Mouse (Mus musculus) fibroblast of lung, adult 2 months (primary cell): ENCODE data around the gene Ssh2.
"Not testable (repeated sequence)": the region's sequence is repeated elsewhere in the genome, so short reads cannot be mapped to it uniquely, and the experiment has no call there.

Source experiments
- DNase-seq: peaks from one replicate; pipeline ENCODE4 v3.0.0-alpha.2; 2011; ENCODE audit warnings: low read depth

Ssh2 gene

DNA sequence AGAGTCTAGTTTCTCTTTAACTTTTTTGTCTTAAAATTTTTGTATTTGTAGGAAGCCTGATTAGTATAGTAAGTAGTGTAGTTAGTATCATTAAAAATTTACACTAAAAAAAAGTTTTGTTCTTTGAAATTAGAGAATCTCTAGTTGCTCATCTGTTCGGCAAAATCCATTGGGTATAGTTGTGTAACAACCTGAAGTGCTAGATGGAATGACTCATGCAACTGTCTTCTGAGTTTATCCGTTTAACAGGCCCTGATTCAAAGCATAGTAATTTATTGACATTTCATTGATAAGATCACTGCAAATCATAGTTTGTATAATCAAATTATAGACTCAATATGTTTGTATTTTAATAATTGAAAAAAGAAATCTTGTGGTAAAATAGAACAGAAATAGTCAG lies 14.7 kb downstream of the Ssh2 start:
- DNase-seq = no peak

GRCm38 (mm10) chr11:77231514-77231913 lies 15.4 kb downstream of the Ssh2 start:
- no peak for DNase-seq

DNA sequence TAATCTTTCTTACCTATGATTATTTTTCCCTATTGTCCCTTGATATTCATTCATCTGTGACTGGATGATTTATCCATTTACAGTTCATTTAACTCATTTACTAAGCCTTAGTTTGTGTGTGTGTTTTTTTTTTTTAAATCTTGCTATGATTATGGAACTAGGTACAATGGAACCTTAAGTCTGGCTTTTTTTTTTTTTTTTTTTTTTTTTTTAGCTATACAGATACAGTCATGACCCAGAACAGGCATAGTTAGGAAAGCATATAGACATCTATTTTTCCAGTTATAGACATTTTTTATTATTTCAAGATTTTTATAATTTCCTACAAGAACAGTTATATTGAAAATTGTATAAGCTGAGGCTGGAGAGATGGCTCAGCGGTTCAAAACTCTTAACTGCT lies 19.2 kb downstream of the Ssh2 start:
- DNase-seq = no peak

DNA sequence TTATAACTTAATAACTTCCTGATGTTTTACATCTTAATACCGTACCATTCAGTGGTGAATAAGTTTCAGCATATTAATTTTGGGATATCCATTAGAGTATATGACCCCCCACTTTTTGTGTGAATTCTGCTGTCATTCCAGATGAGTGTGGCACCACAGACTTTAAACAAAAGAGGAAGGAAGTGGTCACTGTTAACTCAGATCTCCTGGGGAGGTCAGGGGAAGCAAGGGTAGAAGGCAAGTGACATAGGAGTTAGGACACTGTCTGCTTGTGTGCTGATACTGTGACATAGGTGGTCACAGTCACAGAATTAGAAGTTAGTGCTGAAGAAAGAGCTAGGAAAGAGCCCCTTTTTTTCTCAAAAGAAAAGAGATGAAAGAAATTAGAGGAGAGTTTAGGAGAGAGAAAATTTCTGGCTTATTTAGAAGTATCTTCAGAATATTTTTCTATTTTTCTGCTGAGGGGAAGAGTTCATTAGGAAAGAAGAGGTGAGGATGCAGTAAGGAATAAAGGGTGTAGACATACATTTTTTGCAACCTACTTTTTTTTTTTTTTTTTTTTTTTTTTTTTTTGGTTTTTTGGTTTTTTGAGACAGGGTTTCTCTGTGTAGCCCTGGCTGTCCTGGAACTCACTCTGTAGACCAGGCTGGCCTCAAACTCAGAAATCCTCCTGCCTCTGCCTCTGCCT lies 23.7 kb downstream of the Ssh2 start:
- no peak for DNase-seq

GRCm38 (mm10) chr11:77240466-77241246 lies 24.6 kb downstream of the Ssh2 start:
- no peak for DNase-seq

GRCm38 (mm10) chr11:77242912-77243311 lies 26.8 kb downstream of the Ssh2 start:
- DNase-seq = no peak

DNA sequence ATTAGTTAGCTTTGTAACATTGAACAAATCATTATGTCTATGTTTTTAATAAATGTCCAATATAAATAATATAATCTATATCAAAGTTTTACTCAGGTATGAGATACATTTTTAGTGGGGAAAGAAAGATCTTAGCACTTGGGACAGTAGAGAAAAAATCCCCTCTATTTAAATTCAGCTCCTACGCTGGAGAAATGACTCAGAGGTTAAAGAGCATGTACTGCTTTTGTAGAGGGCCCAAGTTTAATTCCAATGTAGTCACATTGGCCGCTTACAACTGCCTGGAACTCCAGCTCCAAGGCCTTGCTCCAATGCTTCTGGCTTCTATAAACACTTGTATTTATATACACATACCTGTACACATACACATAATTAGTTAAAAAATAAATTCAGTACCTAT lies 36.7 kb downstream of the Ssh2 start:
- no peak for DNase-seq

DNA sequence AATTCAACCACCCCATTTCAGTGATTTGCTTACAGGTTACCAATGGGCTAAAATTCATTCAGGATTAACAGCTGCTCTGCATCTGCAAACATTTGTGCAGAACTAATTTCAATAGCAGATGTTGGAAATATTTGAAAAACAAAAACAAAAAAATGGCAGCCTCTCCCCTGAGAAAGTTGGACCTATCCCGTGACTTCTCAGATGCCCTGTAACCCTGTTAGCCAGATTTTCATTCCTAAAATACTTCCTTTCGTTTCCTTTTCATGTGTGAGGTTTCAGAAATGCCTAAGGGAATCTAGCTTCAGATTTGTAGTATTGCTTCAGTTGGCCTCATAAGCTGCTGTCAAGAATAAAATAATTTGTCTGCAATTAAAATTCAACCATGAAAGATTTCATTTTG lies 43.4 kb downstream of the Ssh2 start:
- DNase-seq = peak; percentile 27

- DNase-seq = no peak
Measured at GRCm38 (mm10) chr11:77267401-77267800, 51.3 kb downstream of the Ssh2 start.

DNA sequence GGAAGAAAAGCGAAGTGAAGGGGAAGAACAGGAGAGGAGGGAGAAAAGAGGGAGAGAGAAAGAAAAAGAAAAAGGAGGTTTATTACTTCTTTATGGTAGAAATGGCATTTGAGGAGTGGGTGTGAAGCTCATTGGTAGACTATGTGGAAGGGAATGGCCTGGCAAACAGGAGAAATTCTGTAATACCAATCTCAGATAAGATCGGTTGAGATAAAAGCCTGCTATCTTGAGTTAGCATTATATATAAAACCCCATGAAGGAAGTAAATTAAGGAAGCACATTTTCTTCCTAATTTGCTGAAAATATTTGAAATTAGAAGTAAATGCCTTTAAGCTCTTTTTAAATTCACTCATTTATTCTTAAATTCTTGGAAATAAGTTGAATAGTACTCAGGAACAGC lies 59.9 kb downstream of the Ssh2 start:
- no peak for DNase-seq

DNA sequence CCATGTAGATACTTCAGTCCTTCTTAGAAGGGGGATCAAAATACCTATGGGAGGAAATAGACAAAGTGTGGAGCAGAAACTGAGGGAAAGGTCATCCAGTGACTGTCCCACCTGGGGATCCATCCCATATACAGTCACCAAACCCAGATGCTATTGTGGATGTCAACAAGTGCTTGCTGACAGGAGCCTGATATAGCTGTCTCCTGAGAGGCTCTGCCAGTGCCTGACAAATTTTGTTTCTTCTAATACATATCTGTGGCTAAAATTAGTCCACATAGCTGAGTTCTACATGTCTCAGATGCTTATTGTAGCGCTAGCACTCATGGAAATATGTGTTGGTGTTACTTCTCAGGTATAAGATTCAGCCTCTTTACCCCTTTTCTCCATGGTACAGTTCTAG lies 62.5 kb downstream of the Ssh2 start:
- DNase-seq = not testable (repeated sequence)

DNA sequence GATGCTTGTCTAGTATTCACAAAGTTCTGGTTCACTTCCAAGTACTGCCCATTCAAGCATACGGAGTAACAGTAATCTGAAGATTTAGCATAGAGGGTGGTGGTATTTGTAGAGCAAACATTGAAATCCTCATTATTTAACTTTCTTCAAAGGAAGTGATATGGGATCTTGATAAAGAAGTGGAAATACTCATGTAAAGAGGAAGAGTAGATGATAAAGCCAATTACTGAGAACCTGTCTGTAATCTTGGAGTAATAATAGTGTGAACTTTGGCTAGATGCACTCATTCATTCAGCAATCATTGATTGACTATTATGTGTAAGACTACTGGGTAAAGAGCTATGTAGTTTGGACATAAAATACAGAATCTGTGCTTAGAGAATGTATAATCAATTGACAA lies 64.1 kb downstream of the Ssh2 start:
- no peak for DNase-seq

- no peak for DNase-seq
Measured at GRCm38 (mm10) chr11:77291447-77291846, 75.4 kb downstream of the Ssh2 start.

DNA sequence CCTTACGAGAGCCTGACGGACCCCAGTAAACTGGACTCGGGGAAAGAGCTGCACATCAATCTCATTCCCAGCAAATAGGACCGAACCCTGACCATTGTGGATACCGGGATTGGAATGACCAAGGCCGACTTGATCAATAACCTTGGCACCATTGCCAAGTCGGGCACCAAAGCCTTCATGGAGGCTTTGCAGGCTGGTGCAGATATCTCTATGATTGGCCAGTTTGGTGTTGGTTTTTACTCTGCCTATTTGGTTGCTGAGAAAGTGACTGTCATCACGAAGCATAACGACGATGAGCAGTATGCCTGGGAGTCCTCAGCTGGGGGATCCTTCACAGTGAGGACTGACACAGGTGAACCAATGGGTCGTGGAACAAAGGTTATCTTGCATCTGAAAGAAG lies 77.6 kb downstream of the Ssh2 start:
- DNase-seq = not testable (repeated sequence)

GRCm38 (mm10) chr11:77297246-77297645 lies 81.2 kb downstream of the Ssh2 start:
- no peak for DNase-seq

- DNase-seq = no peak
Measured at GRCm38 (mm10) chr11:77307205-77307604, 91.1 kb downstream of the Ssh2 start.

DNA sequence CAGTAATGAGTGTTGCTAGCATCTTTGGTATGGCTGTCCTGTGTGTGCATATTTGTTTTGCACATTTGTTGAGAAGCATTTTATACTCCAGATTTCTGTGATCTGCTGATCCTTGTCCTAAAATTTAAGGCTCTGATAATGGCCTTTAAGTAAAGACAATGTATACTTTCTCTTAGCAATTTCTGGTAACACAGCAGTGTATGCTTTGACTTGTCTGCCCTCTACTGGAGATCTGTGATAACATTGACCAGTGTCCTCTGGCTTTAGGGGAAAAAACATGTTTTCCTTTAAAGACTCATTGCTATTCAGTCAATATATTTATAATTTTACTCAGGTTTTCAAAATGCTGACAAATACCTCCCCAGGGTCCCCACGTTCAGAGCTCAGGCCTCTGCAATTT lies 92.4 kb downstream of the Ssh2 start:
- peak; percentile 22 for DNase-seq

DNA sequence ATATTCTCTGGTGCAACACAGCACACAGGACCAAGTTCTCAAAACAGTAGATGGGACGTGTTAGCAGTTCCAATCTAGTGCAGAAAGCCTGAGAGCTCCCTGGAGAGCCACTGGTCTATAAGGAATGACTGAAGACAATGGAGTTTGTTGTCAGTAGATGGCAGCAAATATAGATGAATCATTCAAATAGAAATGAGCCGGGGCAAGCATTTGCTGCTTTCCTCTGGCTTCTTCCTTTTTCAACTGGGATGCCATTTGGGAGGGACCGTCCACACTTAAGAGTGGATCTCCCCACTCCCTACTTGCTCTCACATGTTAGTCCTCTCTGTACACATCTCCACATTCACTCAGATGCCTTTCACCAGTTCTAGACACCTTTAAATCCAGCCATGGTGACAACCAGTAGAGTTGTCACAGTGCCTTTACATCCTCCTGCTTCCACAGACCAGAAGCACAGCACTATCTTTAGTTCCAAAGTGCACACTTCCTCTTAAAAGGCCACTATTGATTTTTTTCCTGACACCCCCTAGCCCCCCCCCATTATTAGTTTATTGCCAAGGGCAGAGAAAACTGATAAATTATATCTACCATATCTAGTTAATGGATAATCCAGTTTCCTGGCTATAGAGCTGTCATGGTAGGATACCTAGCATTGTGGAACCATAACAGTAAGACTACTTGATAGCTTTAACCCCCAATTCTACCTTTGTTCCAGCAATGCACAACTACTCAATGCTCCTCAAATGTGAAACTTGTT lies 101.8 kb downstream of the Ssh2 start:
- peak; percentile 36 for DNase-seq

DNA sequence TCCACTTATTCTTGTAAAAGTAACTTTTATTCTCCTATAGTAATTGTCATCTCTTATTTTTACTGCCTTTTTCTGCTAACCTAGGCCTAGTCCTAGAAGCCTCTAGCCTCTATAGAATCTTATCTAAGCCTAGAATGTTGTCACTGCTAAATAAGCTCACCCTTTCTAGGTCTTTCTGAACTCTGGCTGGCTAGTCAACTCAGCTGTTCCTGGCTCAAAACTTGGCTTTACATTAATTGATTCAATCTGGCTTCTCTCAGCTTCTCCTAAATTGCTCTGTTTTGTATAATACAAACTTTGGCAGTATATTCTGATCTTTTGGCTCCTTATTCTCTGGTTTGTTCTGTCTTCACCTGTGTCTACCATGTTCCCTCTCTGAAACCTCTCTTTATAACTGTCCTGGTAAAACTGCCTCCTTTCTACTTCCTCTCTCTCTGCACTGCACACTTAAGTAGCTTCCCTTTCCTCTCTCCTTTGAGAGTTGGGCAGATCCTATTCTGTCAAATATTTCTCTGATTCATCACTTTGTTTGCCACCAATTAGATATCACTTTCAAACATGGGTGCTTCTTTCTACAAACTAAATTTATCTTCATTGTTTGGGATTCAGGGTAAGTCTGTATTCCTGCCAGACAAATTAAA lies 102.5 kb downstream of the Ssh2 start:
- DNase-seq = no peak

DNA sequence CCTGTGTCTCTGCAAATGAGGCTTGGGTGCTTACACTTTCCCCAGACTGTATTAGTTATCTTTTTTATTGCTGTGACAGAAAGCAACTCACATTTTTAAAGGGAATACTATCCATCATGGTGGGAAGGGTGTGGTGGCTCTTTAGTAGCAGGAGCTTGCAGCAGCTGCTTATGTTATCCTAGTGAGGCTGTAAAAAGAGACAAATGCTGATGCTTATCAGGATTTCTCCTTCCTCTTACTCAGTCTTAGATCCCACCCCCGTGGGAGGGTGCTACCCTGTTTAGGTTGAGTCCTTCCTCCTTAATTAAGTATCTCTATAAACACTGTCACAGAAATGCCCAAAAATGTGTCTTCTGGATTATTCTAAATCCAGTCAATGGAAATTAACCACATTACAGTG lies 105.1 kb downstream of the Ssh2 start:
- no peak for DNase-seq

GRCm38 (mm10) chr11:77330529-77330928 lies 114.4 kb downstream of the Ssh2 start:
- DNase-seq = no peak

DNA sequence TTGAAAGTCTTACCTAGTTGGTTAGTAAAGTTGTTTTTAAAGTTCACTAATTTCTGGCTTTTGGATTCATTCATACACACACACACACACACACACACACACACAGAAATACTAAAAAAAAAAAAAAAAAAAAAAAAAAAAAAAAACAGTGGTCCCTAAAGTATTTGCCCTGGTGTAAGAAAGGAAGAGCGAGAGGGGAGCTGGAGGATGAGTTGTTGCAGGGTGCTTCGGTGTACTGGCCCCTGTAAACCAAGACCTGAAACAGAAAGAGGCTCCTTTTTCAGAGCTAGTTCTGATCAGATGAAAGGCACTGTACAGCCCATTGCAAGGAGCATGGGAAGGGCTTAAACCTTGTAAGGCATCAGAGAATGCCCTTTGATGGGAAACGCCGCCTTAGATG lies 131.2 kb downstream of the Ssh2 start:
- DNase-seq = no peak
